Mouse (Mus musculus): ENCODE measurements around the gene Itih3.

Itih3 gene

DNA sequence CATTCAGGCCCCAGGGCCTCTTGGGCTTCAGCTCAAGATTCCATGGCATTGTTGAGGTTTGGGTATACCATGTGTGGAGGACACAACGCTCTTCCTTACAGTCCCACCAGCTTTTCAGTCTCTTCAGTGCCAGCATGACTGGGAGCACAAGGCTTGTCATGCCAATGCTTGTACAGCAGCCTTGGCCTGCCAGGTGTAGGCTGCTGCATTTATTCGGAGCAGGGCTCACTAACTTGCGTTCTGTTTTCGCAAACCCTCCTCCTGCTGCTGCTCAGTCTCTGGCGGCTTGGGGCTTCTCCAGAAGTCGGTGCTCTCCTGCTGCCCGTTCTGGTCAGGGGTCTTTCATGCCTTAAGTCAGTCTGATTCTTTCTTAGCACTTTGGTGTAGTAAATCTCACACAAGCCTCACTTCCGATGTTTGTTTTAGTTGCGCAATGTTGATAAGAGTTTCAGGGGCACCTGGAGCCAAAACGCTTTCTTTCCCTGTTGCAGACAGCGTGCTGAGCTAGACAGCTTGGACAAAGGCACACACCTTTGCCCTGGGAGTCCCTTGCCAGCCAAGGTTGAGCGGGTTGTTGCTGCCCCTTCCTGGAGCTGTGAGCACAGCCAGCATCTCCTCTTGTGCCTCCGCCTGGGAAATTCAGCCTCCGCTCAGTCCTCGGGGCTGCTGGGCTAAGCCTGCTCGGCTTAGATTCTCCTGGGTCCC lies 62.0 kb downstream of the Itih3 start:
- DNase-seq (ENCODE audit: low spot score) = no peak
